Comparison of ENCODE assay signal across 17 mouse cellular contexts in genomic region chr2:42128931-42129330, GRCm38 (mm10).
"Had no signal": no experiment of that assay in that cellular context is flagged by ENCODE, and none has a peak within 500 bp of the region (broad histone marks: within the 10 kb centered on the region; RNA-seq: fewer than 3 reads in every experiment).

No protein-coding gene starts in this region.

- H3K36me3 ChIP-seq: liver, embryonic 13.5 days; liver, embryonic 15.5 days; lung, embryonic 15.5 days; neural tube, embryonic 12.5 days; stomach, embryonic 15.5 days had no signal

- H3K9ac ChIP-seq: liver, embryonic 13.5 days; liver, embryonic 15.5 days; liver, postnatal 0 days; lung, embryonic 15.5 days; neural tube, embryonic 12.5 days; stomach, embryonic 15.5 days had no signal

- H3K4me3 ChIP-seq: liver, embryonic 13.5 days; liver, embryonic 15.5 days; lung, embryonic 15.5 days; megakaryocyte, embryonic 14.5 days; neural tube, embryonic 12.5 days; stomach, embryonic 15.5 days had no signal

- H3K9me3 ChIP-seq: liver, embryonic 13.5 days; liver, embryonic 15.5 days; lung, embryonic 15.5 days; megakaryocyte, embryonic 14.5 days; neural tube, embryonic 12.5 days; stomach, embryonic 15.5 days had no signal

- ATAC-seq: liver, postnatal 0 days; lung, postnatal 0 days had no signal

- H3K27me3 ChIP-seq: liver, embryonic 13.5 days; liver, embryonic 15.5 days; lung, embryonic 15.5 days; megakaryocyte, embryonic 14.5 days; neural tube, embryonic 12.5 days; stomach, embryonic 15.5 days had no signal

- DNase-seq: liver, embryonic 13.5 days; liver, postnatal 0 days; lung, adult 2 months; lung, postnatal 14 days; lung, postnatal 36 days; right cerebral cortex, postnatal 14 days; thymus, postnatal 14 days; thymus, postnatal 36 days had no signal

- H3K4me1 ChIP-seq: liver, embryonic 13.5 days; liver, embryonic 15.5 days; lung, embryonic 15.5 days; megakaryocyte, embryonic 14.5 days; neural tube, embryonic 12.5 days; stomach, embryonic 15.5 days had no signal

- H3K27ac ChIP-seq: liver, embryonic 13.5 days; liver, embryonic 15.5 days; lung, embryonic 15.5 days; macrophage; neural tube, embryonic 12.5 days; stomach, embryonic 15.5 days; stomach, postnatal 0 days had no signal

- H3K4me2 ChIP-seq: liver, embryonic 11.5 days; liver, embryonic 13.5 days; liver, embryonic 15.5 days; lung, embryonic 15.5 days; neural tube, embryonic 12.5 days; stomach, embryonic 15.5 days had no signal
